Mouse (Mus musculus) midbrain, embryonic 15.5 days (tissue): ENCODE measurements around the gene Abtb2. TPM values are rescaled to one million over a fixed set of nuclear protein-coding genes. Genes with fewer than 3 reads are reported as not detected.

Experiments used
- ATAC-seq: fragments of 200-750 bp; cut with Nextera tagmentation; replicated peaks from 2 replicates; pipeline ENCODE4 v1.8.0; 2017; ENCODE audit warnings: moderate TSS enrichment
- H3K27ac ChIP-seq: fragments of 300-500 bp; sonication (generic); 2 replicates; pipeline ENCODE4 v1.5.1; 2015; ENCODE audit warnings: mild to moderate bottlenecking, inconsistent platforms
- H3K27me3 ChIP-seq: fragments of 300-500 bp; sonication (generic); replicated peaks from 2 replicates; pipeline ENCODE4 v1.6.1; 2015; ENCODE audit warnings: inconsistent platforms
- H3K36me3 ChIP-seq: fragments of 300-500 bp; sonication (generic); replicated peaks from 2 replicates; pipeline ENCODE4 v1.6.1; 2015; ENCODE audit warnings: inconsistent platforms
- H3K4me1 ChIP-seq: fragments of 300-500 bp; sonication (generic); 2 replicates; pipeline ENCODE4 v1.6.1; 2015; ENCODE audit warnings: inconsistent platforms
- H3K4me2 ChIP-seq: fragments of 300-500 bp; sonication (generic); 2 replicates; pipeline ENCODE4 v1.6.1; 2015; ENCODE audit warnings: inconsistent platforms, mild to moderate bottlenecking, moderate library complexity
- H3K4me3 ChIP-seq: fragments of 300-500 bp; sonication (generic); 2 replicates; pipeline ENCODE4 v1.5.1; 2015; ENCODE audit warnings: mild to moderate bottlenecking, inconsistent platforms
- H3K9ac ChIP-seq: fragments of 300-500 bp; sonication (generic); 2 replicates; pipeline ENCODE4 v1.6.1; 2015; ENCODE audit warnings: mild to moderate bottlenecking, inconsistent platforms
- H3K9me3 ChIP-seq: fragments of 300-500 bp; sonication (generic); 2 replicates; pipeline ENCODE4 v1.6.1; 2016; ENCODE audit warnings: inconsistent platforms
- WGBS: fragments of 180-500 bp; shearing (Covaris S2); methylation state at CpG from one replicate; pipeline ENCODE4 v1.1.7; 2015; ENCODE audit warnings: mixed read lengths; 5-methylcytosine and 5-hydroxymethylcytosine counted together
- polyA plus RNA-seq: library from polyadenylated mRNA; unstranded; fragments of >200 nt; fragmentation: Nextera tagmentation; extraction: Ambion mirVana; gene quantifications from 2 replicates; pipeline ENCODE4 v1.2.1, GENCODE M21; 2015

Abtb2 gene
- polyA plus RNA-seq, 1 experiment from 2014 or later: 10.3 TPM

DNA sequence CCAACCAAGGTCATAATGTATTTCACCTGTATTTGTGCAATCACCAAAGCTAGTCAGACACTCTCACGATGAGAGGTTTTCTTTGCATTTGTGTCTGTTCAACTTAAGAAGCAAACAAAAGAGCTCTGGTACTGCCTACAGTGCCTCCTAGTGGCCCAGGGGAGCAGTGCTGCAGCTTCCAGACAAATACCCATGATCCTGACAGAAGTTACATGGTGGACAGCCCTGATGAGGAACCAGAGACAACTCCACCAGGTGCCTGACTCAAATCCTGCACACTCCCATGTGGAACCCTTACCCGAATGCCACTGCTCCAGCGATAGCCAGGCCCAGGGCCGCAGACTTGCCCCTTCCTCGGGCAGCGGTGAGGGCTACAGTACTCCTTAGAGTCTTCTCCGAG is 177.9 kb downstream of the Abtb2 start:
- no peak overlapping the region for H3K4me2 ChIP-seq
- H3K36me3 ChIP-seq: peaks cover 19% of the 10 kb centered on the region

DNA sequence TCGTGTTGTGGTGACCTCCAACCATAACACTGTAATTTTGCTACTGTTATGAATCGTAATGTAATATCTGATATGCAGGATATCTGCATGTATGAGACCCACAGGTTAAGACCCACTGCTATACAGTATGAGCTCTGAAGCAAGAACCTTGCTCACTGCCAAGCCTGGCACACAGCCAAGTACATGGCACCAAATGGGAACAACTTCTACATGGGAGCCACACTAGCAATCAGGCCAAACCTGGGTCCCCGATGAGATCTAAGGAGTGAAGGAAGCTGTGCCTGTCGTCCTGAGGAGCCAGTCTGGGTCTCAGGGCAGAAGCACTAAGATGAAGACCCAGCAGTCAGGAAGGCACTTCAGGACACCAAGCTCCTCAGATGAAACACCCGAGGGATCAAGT is 179.4 kb downstream of the Abtb2 start:
- H3K27ac ChIP-seq: no peak overlapping the region

More for the DNA sequence above, 177.9 kb downstream of the Abtb2 start:
- H3K27ac ChIP-seq: no peak overlapping the region
- ATAC-seq: peak; percentile 42; the same call in 1 of the 2 replicates
- no peaks in the 10 kb centered on the region for H3K4me1 ChIP-seq
- H3K27me3 ChIP-seq: no peaks in the 10 kb centered on the region
- no peak overlapping the region for H3K4me3 ChIP-seq
- WGBS: 82% methylated on average over 7 of the region's 7 CpGs
- no peaks in the 10 kb centered on the region for H3K9me3 ChIP-seq
- H3K9ac ChIP-seq: no peak overlapping the region

DNA sequence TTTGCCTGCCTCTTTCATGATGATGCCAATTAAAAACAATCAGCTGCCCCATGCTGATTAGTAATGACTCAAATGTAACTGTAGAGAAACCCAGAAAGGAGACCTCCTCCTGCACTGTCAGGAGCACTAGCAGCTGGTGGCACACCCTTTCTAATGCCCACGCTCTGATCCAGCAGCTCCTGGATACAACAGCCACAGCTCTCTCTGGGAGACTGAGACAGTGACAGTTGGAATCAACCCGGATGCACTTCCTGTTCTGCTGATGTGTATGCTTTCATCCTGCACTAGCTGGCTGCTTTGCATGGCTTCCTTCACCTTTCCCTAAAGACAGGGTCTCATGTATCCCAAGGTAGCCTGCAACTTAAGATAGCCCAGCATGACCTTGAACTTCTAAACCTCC is 180.0 kb downstream of the Abtb2 start:
- H3K4me3 ChIP-seq: no peak overlapping the region
- H3K9ac ChIP-seq: no peak overlapping the region
- no peak for ATAC-seq
- H3K27ac ChIP-seq: no peak overlapping the region
- H3K4me2 ChIP-seq: no peak overlapping the region
- WGBS: 88% methylated on average over 2 of the region's 2 CpGs
- no peaks in the 10 kb centered on the region for H3K4me1 ChIP-seq
- no peaks in the 10 kb centered on the region for H3K9me3 ChIP-seq
- H3K36me3 ChIP-seq: peaks cover 20% of the 10 kb centered on the region
- no peaks in the 10 kb centered on the region for H3K27me3 ChIP-seq

More for the DNA sequence above, 179.4 kb downstream of the Abtb2 start:
- Histone ChIP-seq H3K27me3 (no peaks in the 10 kb centered on the region), H3K36me3 (peaks cover 19% of the 10 kb centered on the region), H3K4me3 (no peak overlapping the region), H3K4me1 (no peaks in the 10 kb centered on the region), H3K9ac (no peak overlapping the region), H3K9me3 (no peaks in the 10 kb centered on the region), H3K4me2 (no peak overlapping the region)
- no peak for ATAC-seq
- WGBS: 88% methylated on average over 5 of the region's 5 CpGs

DNA sequence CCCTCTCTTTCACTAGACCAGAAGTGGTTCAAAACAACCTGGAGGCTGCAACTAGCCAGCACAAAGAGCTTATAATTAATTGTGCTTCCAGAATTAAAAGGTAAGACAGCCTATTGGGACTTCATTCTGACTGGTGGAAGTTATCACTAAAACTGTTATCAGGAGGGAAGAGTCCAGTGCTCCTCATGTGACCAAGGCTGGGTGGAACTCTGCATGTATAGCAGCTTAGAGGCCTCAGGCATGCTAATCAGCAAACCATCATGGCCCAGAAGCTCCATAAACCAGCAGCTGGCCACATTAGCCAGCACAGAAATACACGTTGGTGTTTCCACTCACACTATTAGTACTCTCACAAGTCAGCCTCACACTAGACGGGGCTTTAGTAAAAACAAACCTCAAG is 180.7 kb downstream of the Abtb2 start:
- no peak for ATAC-seq
- H3K4me1 ChIP-seq: no peaks in the 10 kb centered on the region
- peaks cover 26% of the 10 kb centered on the region for H3K36me3 ChIP-seq
- H3K27ac ChIP-seq: no peak overlapping the region
- no peak overlapping the region for H3K9ac ChIP-seq
- no peaks in the 10 kb centered on the region for H3K27me3 ChIP-seq
- H3K9me3 ChIP-seq: no peaks in the 10 kb centered on the region
- H3K4me3 ChIP-seq: no peak overlapping the region
- H3K4me2 ChIP-seq: no peak overlapping the region
- WGBS: 92% methylated on average over 2 of the region's 2 CpGs

DNA sequence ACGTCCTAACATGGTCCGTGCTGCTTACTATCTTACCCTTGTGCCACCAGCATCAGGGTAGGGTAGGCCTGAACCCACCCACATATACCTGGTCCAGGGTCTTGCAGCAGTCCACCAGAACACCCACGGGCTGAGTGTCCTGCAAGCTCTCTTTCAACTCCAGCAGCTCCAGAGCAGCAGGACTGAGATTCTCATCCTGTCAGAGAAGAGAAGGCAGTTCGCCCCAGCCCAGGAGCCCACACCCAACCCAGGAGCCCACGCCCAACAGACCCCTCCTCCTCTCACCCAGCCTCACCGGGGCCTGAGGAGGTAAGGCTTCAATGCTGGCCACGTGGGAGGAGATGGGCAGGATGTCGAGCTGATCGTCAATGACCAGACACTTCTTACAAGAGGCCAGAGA is 181.8 kb downstream of the Abtb2 start:
- WGBS: 93% methylated on average over 9 of the region's 9 CpGs
- H3K9ac ChIP-seq: no peak overlapping the region
- no peaks in the 10 kb centered on the region for H3K27me3 ChIP-seq
- no peaks in the 10 kb centered on the region for H3K4me1 ChIP-seq
- no peak overlapping the region for H3K4me2 ChIP-seq
- no peak overlapping the region for H3K27ac ChIP-seq
- no peaks in the 10 kb centered on the region for H3K9me3 ChIP-seq
- H3K4me3 ChIP-seq: no peak overlapping the region
- ATAC-seq: no peak
- H3K36me3 ChIP-seq: peaks cover 21% of the 10 kb centered on the region

DNA sequence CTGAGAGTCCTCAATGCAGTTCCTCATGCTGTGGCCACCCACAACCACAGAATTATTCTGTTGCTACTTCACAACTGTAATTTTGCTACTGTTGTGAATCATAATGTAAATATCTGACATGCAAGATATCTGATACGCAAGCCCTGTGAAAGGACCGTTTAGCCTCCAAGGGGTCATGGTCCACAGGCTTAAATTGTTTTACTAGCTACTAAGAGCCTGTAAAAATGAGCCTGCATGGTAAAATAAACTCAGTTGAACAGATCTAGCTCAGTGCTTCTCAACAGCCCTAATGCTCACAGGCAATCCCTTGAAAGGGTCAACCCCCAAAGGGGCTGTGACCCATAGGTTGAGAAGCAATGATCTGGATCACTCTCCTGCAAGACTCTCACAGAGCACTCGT is 183.0 kb downstream of the Abtb2 start:
- Histone ChIP-seq H3K4me3 (no peak overlapping the region), H3K4me1 (no peaks in the 10 kb centered on the region), H3K9me3 (no peaks in the 10 kb centered on the region), H3K9ac (no peak overlapping the region), H3K4me2 (no peak overlapping the region), H3K36me3 (peaks cover 26% of the 10 kb centered on the region), H3K27ac (no peak overlapping the region), H3K27me3 (no peaks in the 10 kb centered on the region)
- 90% methylated on average over 3 of the region's 3 CpGs for WGBS
- ATAC-seq: no peak

DNA sequence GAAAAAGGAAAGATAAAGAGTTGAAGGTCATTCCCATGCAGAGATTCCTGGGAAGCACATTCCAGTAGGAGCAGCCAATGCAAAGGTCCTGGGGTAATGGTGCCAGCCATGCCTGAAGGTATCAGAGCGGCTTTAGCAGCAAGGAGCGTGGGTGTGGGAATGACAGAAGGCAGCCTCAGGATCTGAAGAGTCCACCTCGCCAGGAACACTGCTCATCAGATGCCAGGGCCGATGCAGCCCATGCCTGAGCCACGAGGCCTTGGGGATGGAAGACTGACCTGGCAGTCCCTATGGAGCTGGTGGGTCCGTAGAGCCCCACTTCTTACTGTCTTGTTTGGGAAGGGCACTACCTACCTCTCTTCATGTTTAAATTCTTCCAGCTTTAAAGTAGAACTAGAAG is 185.7 kb downstream of the Abtb2 start:
- 95% methylated on average over 6 of the region's 6 CpGs for WGBS
- Histone ChIP-seq H3K4me1 (no peaks in the 10 kb centered on the region), H3K27ac (no peak overlapping the region), H3K4me3 (no peak overlapping the region), H3K27me3 (no peaks in the 10 kb centered on the region), H3K9ac (no peak overlapping the region), H3K4me2 (no peak overlapping the region), H3K36me3 (peaks cover 37% of the 10 kb centered on the region), H3K9me3 (no peaks in the 10 kb centered on the region)
- no peak for ATAC-seq

DNA sequence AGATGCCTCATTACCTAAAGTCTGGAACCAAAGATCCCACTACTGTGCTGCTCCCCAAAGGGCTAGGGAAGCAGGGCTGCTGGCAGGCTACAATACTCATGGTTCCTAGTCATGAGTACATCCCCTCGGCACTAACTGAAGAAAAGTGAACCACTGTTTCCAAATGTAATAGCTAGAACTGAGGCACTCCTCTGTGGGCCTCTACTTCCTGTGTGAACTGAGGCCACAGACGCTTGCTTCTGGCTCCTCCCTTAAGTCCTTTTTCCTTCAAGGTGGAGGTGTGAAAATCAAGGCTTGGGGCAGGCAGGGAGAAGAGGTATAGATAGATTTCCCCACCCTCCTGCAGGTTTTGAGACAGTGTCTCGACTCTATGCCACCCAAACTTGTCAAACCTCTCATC is 188.5 kb downstream of the Abtb2 start:
- ATAC-seq: no peak
- WGBS: 95% methylated on average over 3 of the region's 3 CpGs
- peaks cover 4% of the 10 kb centered on the region for H3K4me1 ChIP-seq

DNA sequence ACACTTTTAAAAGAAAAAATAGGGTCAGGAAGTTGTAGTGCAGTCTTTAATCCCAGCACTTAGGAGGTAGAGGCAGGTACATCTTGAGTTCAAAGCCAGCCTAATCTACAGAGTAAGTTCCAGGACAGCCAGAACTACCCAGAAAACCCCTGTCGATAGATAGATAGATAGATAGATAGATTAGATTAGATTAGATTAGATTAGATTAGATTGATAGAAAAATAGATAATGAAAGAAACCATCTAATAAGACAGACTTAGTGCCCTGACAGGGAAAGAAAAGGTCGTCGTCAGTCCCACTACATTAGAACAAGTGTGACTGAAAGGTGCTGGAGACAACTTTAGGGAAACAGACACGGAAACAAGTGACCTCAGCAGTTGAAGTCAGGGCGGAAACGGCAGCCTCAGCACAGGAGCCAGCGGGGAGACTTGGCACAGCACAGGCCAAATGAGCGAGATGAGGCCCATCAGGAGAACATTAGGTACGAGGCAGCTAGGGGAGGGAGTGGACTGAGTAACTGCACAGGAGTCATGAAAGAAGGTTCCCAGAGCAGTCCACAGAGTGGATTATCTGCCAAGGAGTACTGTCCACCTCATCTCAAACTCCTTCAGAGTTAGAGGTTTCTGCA is 189.5 kb downstream of the Abtb2 start:
- ATAC-seq: no peak
- no peak overlapping the region for H3K9ac ChIP-seq
- no peak overlapping the region for H3K27ac ChIP-seq
- no peaks in the 10 kb centered on the region for H3K27me3 ChIP-seq
- H3K4me3 ChIP-seq: no peak overlapping the region
- 91% methylated on average over 9 of the region's 9 CpGs for WGBS
- H3K9me3 ChIP-seq: no peaks in the 10 kb centered on the region
- H3K4me1 ChIP-seq: peaks cover 12% of the 10 kb centered on the region
- no peak overlapping the region for H3K4me2 ChIP-seq
- peaks cover 28% of the 10 kb centered on the region; the same call in 1 of the 2 replicates for H3K36me3 ChIP-seq

More for the DNA sequence above, 188.5 kb downstream of the Abtb2 start:
- Histone ChIP-seq H3K36me3 (peaks cover 34% of the 10 kb centered on the region; the same call in 1 of the 2 replicates), H3K9me3 (no peaks in the 10 kb centered on the region), H3K27ac (no peak overlapping the region), H3K27me3 (no peaks in the 10 kb centered on the region), H3K4me2 (no peak overlapping the region), H3K4me3 (no peak overlapping the region), H3K9ac (no peak overlapping the region)

DNA sequence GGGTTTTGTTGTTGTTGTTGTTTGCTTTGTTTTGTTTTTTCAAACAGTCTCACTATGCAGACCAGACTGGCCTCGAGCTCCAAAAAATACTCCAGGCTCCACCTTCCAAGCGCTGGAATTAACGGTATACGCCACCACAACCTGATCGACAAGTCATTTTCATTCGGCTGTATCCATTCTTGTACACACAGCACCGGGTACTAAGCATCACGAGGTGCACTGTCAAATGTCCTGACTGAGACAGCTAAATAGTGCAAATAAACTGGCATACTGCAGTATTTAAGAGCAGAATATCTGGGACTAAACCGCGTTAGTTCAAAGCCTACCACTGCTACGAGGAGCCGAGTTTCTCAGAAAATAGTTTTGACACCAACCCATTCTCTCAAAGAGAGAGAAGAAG is 194.3 kb downstream of the Abtb2 start:
- under 1% methylated on average over 12 of the region's 12 CpGs for WGBS
- Histone ChIP-seq H3K4me1 (peaks cover 22% of the 10 kb centered on the region), H3K27ac (peak overlapping the region; percentile 75), H3K4me2 (peak overlapping the region; percentile 92), H3K4me3 (peak overlapping the region; percentile 64), H3K9ac (peak overlapping the region; percentile 68), H3K27me3 (no peaks in the 10 kb centered on the region), H3K9me3 (no peaks in the 10 kb centered on the region), H3K36me3 (no peaks in the 10 kb centered on the region; the same call in 1 of the 2 replicates)
- ATAC-seq: peak; percentile 38

DNA sequence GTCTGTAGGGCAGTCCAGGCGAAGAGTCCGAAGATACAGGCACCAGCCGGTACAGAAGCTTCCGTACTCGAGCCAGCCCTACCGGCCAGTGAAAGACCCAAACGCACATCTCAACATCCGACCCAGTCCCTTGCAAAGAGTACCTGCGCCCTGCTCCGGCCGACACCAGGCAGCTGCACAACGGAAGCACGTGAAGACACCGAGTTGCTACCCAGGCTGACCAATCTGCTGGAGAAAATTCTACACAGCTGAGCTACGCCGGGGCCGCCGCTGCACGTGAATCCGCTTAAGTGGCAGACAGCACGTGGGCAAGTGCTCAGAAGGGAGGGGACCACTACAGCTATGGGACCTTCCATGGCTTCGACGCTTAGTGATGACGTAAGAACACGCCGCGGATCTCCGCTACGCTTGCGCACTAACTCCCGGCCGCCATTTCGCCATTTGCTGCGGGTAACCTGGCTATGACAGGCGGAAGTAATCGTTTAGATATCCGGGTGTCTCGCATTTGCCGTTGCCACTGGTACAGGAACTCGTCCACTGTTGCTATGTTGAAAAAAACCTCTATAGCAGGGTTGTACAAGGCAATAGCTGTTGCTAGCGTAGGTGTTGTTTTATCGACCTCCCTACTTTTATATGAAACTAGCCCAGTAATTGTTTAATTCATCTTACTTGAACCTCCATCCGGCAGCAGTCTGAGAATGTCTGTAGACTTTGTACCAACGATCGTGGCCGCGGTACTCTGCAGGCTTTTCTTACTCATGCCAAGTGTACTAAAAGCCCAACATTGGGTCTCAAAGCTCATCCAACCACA is 195.0 kb downstream of the Abtb2 start, which contains the start of gene Nat10:
Gene Nat10, minus strand, starts transcription at position 365 of the 811 bp plus-strand sequence.
- peaks cover 5% of the 10 kb centered on the region; the same call in 1 of the 2 replicates for H3K36me3 ChIP-seq
- H3K9ac ChIP-seq: peak within 1 kb of the TSS; percentile 68
- peak within 1 kb of the TSS; percentile 92 for H3K4me2 ChIP-seq
- peak within 1 kb of the TSS; percentile 75 for H3K27ac ChIP-seq
- under 1% methylated on average over 47 of the region's 47 CpGs for WGBS
- peak; percentile 97 for ATAC-seq
- no peaks in the 10 kb centered on the region for H3K9me3 ChIP-seq
- peak within 1 kb of the TSS; percentile 64 for H3K4me3 ChIP-seq
- no peaks in the 10 kb centered on the region for H3K27me3 ChIP-seq
- H3K4me1 ChIP-seq: peaks cover 22% of the 10 kb centered on the region

DNA sequence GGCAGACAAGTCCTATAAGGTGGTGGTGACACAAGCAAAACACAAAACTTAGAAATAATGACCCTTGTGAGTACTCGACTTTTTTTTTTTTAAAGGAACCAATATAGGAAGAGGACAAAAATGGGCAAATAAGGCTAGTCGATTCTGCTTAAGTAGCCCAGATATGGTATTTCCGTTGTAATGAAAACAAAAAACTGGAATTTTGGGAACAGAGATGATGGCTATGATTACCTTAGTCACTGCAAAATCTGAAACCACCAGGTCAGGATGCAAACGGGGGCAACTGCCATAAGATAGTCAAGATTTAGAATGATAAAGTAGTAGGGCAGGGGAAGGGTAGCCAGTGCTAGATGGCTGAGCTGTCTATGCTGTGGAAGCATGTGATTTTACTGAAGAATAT is 195.9 kb downstream of the Abtb2 start:
- Histone ChIP-seq H3K27ac (no peak overlapping the region), H3K9ac (no peak overlapping the region), H3K27me3 (no peaks in the 10 kb centered on the region), H3K4me1 (peaks cover 22% of the 10 kb centered on the region), H3K36me3 (peaks cover 14% of the 10 kb centered on the region), H3K9me3 (no peaks in the 10 kb centered on the region), H3K4me2 (peak overlapping the region; percentile 92), H3K4me3 (peak overlapping the region; percentile 64)
- 45% methylated on average over 4 of the region's 4 CpGs for WGBS
- ATAC-seq: no peak
